Comparison of ENCODE assay signal across 8 mouse cellular contexts in the genomic region with DNA sequence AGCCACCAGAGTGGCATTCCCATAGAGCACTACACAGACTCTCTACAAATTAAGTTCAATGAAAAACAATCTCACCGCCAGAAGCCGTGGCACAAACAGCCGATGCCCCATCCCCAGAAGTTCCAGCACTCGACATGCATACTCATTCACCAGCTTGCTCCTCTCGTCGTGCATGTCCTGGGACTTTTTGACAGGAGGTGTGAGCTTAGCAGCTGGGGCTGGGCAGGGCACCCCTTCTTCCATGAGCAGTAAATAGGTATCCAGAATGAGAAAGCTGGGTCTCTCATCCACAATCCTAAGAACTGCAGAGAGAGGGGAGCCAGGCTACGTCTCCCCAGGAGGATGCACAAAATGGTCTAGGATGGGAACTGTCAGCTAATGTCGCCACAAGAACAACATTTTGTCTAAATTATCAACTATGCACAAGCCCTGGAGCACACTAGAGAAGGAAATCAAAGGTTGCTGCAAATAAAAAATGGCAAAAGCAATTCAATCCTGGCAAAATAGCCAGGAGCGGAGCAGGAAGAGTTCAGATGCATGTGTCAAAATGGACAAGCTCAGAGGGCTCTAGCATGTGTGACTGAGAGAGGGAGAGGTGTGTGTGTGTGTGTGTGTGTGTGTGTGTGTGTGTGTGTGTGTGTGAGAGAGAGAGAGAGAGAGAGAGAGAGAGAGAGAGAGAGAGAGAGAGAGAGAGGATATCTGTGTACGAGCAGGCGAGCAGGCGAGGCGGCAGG.
DNase-seq lines count a peak whose midpoint lies in the region; ATAC-seq lines count a peak whose summit lies in the region.

No protein-coding gene starts in this region.

- peaks cover 17% of the 10 kb centered on the region for H3K4me1 ChIP-seq in embryonic facial prominence, embryonic 10.5 days
- H3K4me1 ChIP-seq in intestine, embryonic 14.5 days (replicated peaks; ENCODE audit: control insufficient read depth, insufficient read depth, low read length) = peaks cover 8% of the 10 kb centered on the region
- H3K4me1 ChIP-seq in midbrain, embryonic 14.5 days (ENCODE audit: control insufficient read depth, insufficient read depth, low read length) = peaks cover 8% of the 10 kb centered on the region; the same call in 1 of the 2 replicates

- peak overlapping the region; percentile 69 for H3K27ac ChIP-seq in embryonic facial prominence, embryonic 10.5 days (replicated peaks)
- H3K27ac ChIP-seq in intestine, embryonic 14.5 days (ENCODE audit: low read depth) = no peak overlapping the region
- peak overlapping the region; percentile 92 for H3K27ac ChIP-seq in midbrain, embryonic 14.5 days (replicated peaks; ENCODE audit: low read depth, low read length)

- peak; percentile 2 for DNase-seq in lung, postnatal 10 days
- no peak for DNase-seq in lung, postnatal 14 days
- DNase-seq in embryonic facial prominence, embryonic 10.5 days (ENCODE audit: low spot score) = no peak
- peak; percentile 51 for DNase-seq in intestine, embryonic 14.5 days (ENCODE audit: low spot score)
- no peak for DNase-seq in midbrain, embryonic 14.5 days
- DNase-seq in ovary, postnatal 36 days (ENCODE audit: low spot score) = no peak
- no peak for DNase-seq in urinary bladder, postnatal 25 days (ENCODE audit: low spot score)

- no peaks in the 10 kb centered on the region for H3K27me3 ChIP-seq in embryonic facial prominence, embryonic 10.5 days (replicated peaks; ENCODE audit: low read depth, poor library complexity, severe bottlenecking)
- H3K27me3 ChIP-seq in intestine, embryonic 14.5 days (replicated peaks; ENCODE audit: control insufficient read depth, insufficient read depth, low read length) = no peaks in the 10 kb centered on the region
- no peaks in the 10 kb centered on the region for H3K27me3 ChIP-seq in midbrain, embryonic 14.5 days (ENCODE audit: control insufficient read depth, insufficient read depth, low read length)

- peak overlapping the region; percentile 58 for H3K4me3 ChIP-seq in embryonic facial prominence, embryonic 10.5 days
- H3K4me3 ChIP-seq in intestine, embryonic 14.5 days (ENCODE audit: low read depth, low read length) = peak overlapping the region; percentile 35
- H3K4me3 ChIP-seq in midbrain, embryonic 14.5 days (replicated peaks; ENCODE audit: low read depth, low read length) = peak overlapping the region; percentile 39

- 23% methylated on average over 13 of the region's 13 CpGs for WGBS in embryonic facial prominence, embryonic 10.5 days
- WGBS in intestine, embryonic 14.5 days = 23% methylated on average over 13 of the region's 13 CpGs
- 10% methylated on average over 13 of the region's 13 CpGs for WGBS in midbrain, embryonic 14.5 days

- H3K4me2 ChIP-seq in intestine, embryonic 14.5 days (ENCODE audit: low read length) = peak overlapping the region; percentile 56
- H3K4me2 ChIP-seq in midbrain, embryonic 14.5 days (ENCODE audit: low read length) = peak overlapping the region; percentile 57

- no peaks in the 10 kb centered on the region for H3K9me3 ChIP-seq in embryonic facial prominence, embryonic 10.5 days
- no peaks in the 10 kb centered on the region for H3K9me3 ChIP-seq in intestine, embryonic 14.5 days (ENCODE audit: control insufficient read depth, low read length)
- no peaks in the 10 kb centered on the region for H3K9me3 ChIP-seq in midbrain, embryonic 14.5 days (ENCODE audit: control insufficient read depth, low read length)

- ATAC-seq in intestine, embryonic 14.5 days (replicated peaks; ENCODE audit: low FRiP score, low TSS enrichment, low read depth) = peak; percentile 49; the same call in 1 of the 2 replicates
- 0 out of 2 replicates have a peak, but pooled peaks have one; percentile 12 for ATAC-seq in midbrain, embryonic 14.5 days (ENCODE audit: low FRiP score, low TSS enrichment)
- ATAC-seq in megakaryocyte-erythroid progenitor cell, adult 5-6 weeks (replicated peaks; ENCODE audit: low FRiP score, low TSS enrichment, poor library complexity, severe bottlenecking) = no peak

- H3K9ac ChIP-seq in intestine, embryonic 14.5 days (ENCODE audit: low read length) = peak overlapping the region; percentile 40; the same call in 1 of the 2 replicates
- H3K9ac ChIP-seq in midbrain, embryonic 14.5 days (replicated peaks; ENCODE audit: low read length) = peak overlapping the region; percentile 77

- no peaks in the 10 kb centered on the region for H3K36me3 ChIP-seq in embryonic facial prominence, embryonic 10.5 days (replicated peaks)
- H3K36me3 ChIP-seq in intestine, embryonic 14.5 days (ENCODE audit: control insufficient read depth, insufficient read depth, low read length) = no peaks in the 10 kb centered on the region
- H3K36me3 ChIP-seq in midbrain, embryonic 14.5 days (ENCODE audit: control insufficient read depth, insufficient read depth, low read length) = no peaks in the 10 kb centered on the region

Comparison
In these comparisons a context has a peak if more than half of its experiments do, and no peak if none do; other contexts are left out.
1. DNase-seq: peak in lung, postnatal 10 days (single experiment) and intestine, embryonic 14.5 days (single experiment); none in lung, postnatal 14 days (single experiment), embryonic facial prominence, embryonic 10.5 days (single experiment), midbrain, embryonic 14.5 days (single experiment), ovary, postnatal 36 days (single experiment) and urinary bladder, postnatal 25 days (single experiment).
2. Peak in every context shown above with its lines, with median percentiles within 50 percentile points of each other: H3K4me3 ChIP-seq.